Mouse (Mus musculus): ENCODE data around the gene Tmem231. TPM values are rescaled to one million over a fixed set of nuclear protein-coding genes. Genes with fewer than 3 reads are reported as not detected.

The Tmem231 gene
- 1 to 10 TPM; 1.9 to 2.9 TPM for total RNA-seq (2021)

- DNase-seq: peak; percentile 86
Observed at GRCm38 (mm10) chr8:111933348-111934076, at the start of gene Tmem231. Tmem231 (minus strand) TSS chr8:111933881.

DNA sequence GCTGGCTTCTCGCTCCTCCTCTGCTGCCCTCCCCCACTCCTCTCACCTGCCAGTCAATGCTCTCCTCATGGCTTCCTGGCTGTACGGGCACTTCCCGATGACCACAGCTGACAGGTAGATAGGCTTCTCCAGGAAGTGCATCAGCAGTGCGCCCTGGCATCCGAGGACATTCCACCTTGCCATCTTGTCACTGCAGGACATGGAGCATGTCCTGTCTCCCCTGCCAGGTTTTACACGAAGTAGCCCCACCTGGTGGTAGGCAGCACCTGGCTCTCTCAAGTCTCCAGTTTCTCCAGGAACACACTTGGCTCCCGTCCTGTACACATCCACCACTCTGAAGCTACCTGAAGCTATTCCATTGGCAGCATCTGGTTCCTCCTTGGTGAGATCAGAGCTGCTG is 48.4 kb upstream of the Tmem231 start:
- no peak for DNase-seq

DNA sequence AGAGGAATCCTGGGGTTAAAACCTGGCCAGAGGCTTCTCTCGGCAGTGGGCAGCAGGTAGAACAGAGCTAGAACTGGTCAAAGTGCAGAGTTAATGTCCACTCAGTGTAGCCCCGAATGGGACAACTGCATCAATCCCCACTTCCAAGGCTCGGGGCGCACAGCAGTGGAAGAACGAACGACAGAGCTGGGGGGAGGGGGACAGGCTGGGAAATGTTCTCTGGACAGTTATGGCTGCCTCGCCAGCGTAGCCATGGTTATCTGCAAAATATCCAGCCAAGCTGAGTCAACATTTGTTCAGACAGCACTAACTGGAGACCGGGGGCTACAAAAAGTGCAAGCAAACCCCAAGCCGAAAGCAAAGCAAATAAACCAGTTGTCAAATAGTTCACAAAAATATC is 44.5 kb upstream of the Tmem231 start:
- peak; percentile 20 for DNase-seq

GRCm38 (mm10) chr8:111976326-111976725 is 42.6 kb upstream of the Tmem231 start:
- no peak for DNase-seq

GRCm38 (mm10) chr8:111975706-111976105 is 42.0 kb upstream of the Tmem231 start:
- DNase-seq: no peak

DNA sequence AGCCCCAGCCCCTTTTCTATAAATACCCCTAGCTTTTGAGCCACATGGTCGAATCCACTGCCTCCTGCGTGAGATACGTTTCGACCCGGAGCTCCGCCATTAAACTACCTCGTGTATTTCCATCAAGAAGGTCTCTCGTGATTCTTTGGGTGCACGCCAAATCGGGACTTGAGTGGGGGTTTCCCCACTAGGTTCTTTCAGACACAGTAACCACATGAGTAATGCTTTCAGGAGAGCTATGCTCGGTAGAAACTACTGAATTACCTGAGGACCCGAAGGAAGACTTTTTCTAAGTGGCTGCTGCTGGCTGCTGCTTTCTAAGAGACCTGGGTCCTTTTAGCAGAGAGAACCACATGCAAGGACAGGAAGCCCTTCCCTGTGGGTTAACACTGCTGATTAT is 40.5 kb upstream of the Tmem231 start:
- DNase-seq: no peak

GRCm38 (mm10) chr8:111968991-111969390 is 35.3 kb upstream of the Tmem231 start:
- DNase-seq: no peak

GRCm38 (mm10) chr8:111968541-111968940 is 34.9 kb upstream of the Tmem231 start:
- DNase-seq: no peak

- DNase-seq: no peak
Observed at GRCm38 (mm10) chr8:111967246-111967870, 33.7 kb upstream of the Tmem231 start.

- DNase-seq: no peak
Observed at GRCm38 (mm10) chr8:111964849-111965561, 31.3 kb upstream of the Tmem231 start.

GRCm38 (mm10) chr8:111964351-111964750 is 30.7 kb upstream of the Tmem231 start:
- DNase-seq: no peak

DNA sequence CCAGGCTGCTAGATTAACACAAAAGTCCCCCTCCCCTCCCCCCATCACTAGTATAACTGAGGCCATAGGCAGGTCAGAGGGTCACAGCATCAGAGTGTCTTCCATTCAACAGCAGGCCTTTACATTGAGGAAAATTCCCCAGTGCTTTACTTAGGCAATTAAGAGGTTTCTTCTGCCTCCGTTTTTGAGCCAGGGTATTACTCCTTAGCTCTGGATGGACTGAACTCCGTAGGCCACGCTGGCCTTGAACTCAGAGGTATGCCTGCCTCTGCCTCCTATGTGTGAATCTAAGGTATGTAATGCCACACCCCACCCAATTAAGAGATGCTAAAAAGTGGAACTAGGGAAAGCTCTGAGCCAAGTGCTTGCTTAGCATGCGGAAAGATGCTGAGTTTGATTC is 29.9 kb upstream of the Tmem231 start:
- DNase-seq: no peak

- DNase-seq: peak; percentile 25
Observed at GRCm38 (mm10) chr8:111963091-111963490, 29.4 kb upstream of the Tmem231 start.

GRCm38 (mm10) chr8:111962589-111962988 is 28.9 kb upstream of the Tmem231 start:
- DNase-seq: no peak

DNA sequence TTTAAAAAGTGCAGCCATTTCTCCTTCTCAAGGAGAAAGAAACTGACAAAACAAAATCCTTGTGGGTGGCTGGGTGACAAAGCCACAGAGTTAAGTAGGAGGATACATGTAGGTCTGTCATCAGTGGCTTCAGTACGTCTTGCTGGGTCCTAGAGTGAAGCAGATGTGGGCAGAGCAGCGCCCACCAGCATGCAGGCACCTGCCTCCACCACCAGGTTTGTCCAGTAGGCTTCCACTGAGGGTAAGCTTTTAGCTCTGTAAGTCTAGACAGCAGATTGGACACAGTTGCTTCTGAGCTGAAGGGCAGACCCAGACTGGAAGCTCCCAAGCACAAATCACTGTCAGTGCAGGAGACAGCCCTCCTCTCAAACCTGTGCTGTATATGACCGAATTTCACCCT is 27.6 kb upstream of the Tmem231 start:
- DNase-seq: no peak

GRCm38 (mm10) chr8:111960591-111961321 is 27.1 kb upstream of the Tmem231 start:
- DNase-seq: no peak

- no peak for DNase-seq
Observed at GRCm38 (mm10) chr8:111957231-111957630, 23.6 kb upstream of the Tmem231 start.

DNA sequence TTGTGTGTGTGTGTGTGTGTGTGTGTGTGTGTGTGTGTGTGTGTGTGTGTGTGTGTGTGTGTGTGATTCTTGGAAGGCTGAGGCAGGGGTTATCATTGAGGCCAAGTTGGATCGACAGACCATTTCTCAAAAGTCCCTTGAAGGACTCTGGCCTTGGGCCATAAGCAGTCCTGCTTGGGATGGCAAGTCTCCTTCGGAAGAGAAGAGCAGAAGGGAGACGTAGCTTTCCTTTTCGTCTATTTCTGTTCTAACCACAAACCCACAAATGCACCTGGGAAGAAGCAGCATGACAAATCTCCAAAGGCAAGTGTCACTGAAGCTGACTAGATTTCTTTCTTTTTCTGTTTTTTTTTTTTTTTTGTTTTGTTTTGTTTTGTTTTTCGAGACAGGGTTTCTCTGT is 22.2 kb upstream of the Tmem231 start:
- no peak for DNase-seq

GRCm38 (mm10) chr8:111954844-111955594 is 21.3 kb upstream of the Tmem231 start:
- no peak for DNase-seq

DNA sequence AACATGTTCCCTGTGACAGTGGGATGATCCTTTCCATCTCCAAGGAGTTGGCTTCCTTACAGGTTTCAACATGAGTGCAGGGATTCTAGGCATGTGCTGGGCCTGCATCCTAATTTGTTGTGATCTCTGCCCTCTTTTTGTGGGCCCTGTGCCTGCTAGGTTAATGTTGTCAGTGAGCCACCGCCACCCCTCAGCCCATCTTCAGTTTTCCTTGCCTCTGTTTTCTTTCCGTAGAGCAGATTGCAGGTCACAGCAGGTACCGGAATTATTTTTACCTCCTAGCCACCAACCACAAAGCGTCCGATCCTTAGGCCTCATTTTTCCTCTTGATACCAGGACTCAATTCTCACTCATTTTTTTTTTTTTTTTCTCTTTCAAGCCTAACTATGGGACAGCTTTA is 18.3 kb upstream of the Tmem231 start:
- no peak for DNase-seq

DNA sequence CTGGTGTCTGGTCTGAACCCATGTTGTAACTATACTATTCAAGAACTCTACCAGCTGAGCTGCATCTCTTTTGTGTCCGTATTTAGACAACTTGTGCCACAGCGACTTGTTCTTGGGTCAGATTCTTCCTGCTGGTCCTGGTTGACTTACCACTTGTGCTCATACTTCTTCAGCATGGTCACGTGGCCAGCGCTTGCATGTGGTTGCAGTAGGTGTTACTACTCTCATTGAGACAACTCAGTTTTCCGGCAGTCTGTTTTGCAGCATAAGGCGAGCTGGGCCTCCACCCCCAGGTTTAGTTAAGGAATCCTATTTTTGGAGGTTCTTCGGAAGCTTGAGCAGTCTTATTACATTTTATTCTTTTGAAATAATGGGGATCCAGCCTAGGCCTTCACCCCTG is 17.6 kb upstream of the Tmem231 start:
- no peak for DNase-seq

GRCm38 (mm10) chr8:111950846-111951245 is 17.2 kb upstream of the Tmem231 start:
- DNase-seq: no peak
